Mouse (Mus musculus): ENCODE measurements around the gene Tusc2. TPM values are rescaled to one million over a fixed set of nuclear protein-coding genes. Genes with fewer than 3 reads are reported as not detected.
A peak's percentile ranks its signal among the peaks of the same experiment; 100 is the strongest.

Gene Tusc2
- polyA plus RNA-seq, 1 experiment = 32.5 TPM

GRCm38 (mm10) chr9:107526198-107527026, 36.6 kb upstream of the Tusc2 start:
- no peak overlapping the region for H3K27ac ChIP-seq (ENCODE audit: insufficient read depth, low read length)
- WGBS = 11% methylated on average over 44 of the region's 44 CpGs
- H3K27me3 ChIP-seq (ENCODE audit: control insufficient read depth, insufficient read depth, low read length) = peaks cover 7% of the 10 kb centered on the region
- TF ChIP-seq POLR2A (IDR thresholded peaks at IDR 0.05; ENCODE audit: low read depth, low read length) (no peak), CTCF (IDR thresholded peaks at IDR 0.05; ENCODE audit: extremely low read depth, insufficient read depth, insufficient read length, insufficient replicate concordance) (no peak)
- peaks cover 8% of the 10 kb centered on the region for H3K4me1 ChIP-seq (ENCODE audit: control insufficient read depth, insufficient read depth, insufficient read length)
- peak; percentile 25 to 61 for DNase-seq (ENCODE audit: low read depth in 1 of 2, low spot score in 2 of 2)
- peak overlapping the region; percentile 25; the same call in 1 of the 2 replicates for H3K4me3 ChIP-seq (ENCODE audit: extremely low read depth, insufficient read depth, insufficient read length)
- H3K36me3 ChIP-seq (ENCODE audit: control insufficient read depth, insufficient read depth, low read length) = no peaks in the 10 kb centered on the region

GRCm38 (mm10) chr9:107533791-107534407, 29.2 kb upstream of the Tusc2 start, which contains the start of gene Tmem115:
Tmem115 (plus strand) TSS chr9:107533945.
- Histone ChIP-seq H3K4me1 (ENCODE audit: control insufficient read depth, insufficient read depth, insufficient read length) (peaks cover 11% of the 10 kb centered on the region; the same call in 1 of the 2 replicates), H3K27ac (ENCODE audit: insufficient read depth, low read length) (peak within 1 kb of the TSS; percentile 84), H3K4me3 (ENCODE audit: extremely low read depth, insufficient read depth, insufficient read length) (peak within 1 kb of the TSS; percentile 85), H3K27me3 (ENCODE audit: control insufficient read depth, insufficient read depth, low read length) (no peaks in the 10 kb centered on the region), H3K36me3 (ENCODE audit: control insufficient read depth, insufficient read depth, low read length) (peaks cover 11% of the 10 kb centered on the region)
- DNase-seq (ENCODE audit: low read depth in 1 of 2, low spot score in 2 of 2) = peak; percentile 84 to 88
- TF ChIP-seq CTCF (IDR thresholded peaks at IDR 0.05; ENCODE audit: extremely low read depth, insufficient read depth, insufficient read length, insufficient replicate concordance) (no peak), POLR2A (IDR thresholded peaks at IDR 0.05; ENCODE audit: low read depth, low read length) (peak; percentile 46)
- WGBS = under 1% methylated on average over 48 of the region's 48 CpGs

- no peak for TF ChIP-seq POLR2A (IDR thresholded peaks at IDR 0.05; ENCODE audit: low read depth, low read length)
- no peak for TF ChIP-seq CTCF (IDR thresholded peaks at IDR 0.05; ENCODE audit: extremely low read depth, insufficient read depth, insufficient read length, insufficient replicate concordance)
- Histone ChIP-seq H3K4me3 (ENCODE audit: extremely low read depth, insufficient read depth, insufficient read length) (peak overlapping the region; percentile 85), H3K27me3 (ENCODE audit: control insufficient read depth, insufficient read depth, low read length) (no peaks in the 10 kb centered on the region), H3K36me3 (ENCODE audit: control insufficient read depth, insufficient read depth, low read length) (peaks cover 15% of the 10 kb centered on the region), H3K27ac (ENCODE audit: insufficient read depth, low read length) (peak overlapping the region; percentile 84), H3K4me1 (ENCODE audit: control insufficient read depth, insufficient read depth, insufficient read length) (peaks cover 11% of the 10 kb centered on the region; the same call in 1 of the 2 replicates)
- WGBS = under 1% methylated on average over 40 of the region's 40 CpGs
- DNase-seq (ENCODE audit: low read depth in 1 of 2, low spot score in 2 of 2) = no peak
Observed at GRCm38 (mm10) chr9:107534408-107535202, 28.4 kb upstream of the Tusc2 start.

GRCm38 (mm10) chr9:107538231-107538630, 24.8 kb upstream of the Tusc2 start:
- peaks cover 17% of the 10 kb centered on the region for H3K36me3 ChIP-seq (ENCODE audit: control insufficient read depth, insufficient read depth, low read length)
- TF ChIP-seq CTCF (IDR thresholded peaks at IDR 0.05; ENCODE audit: extremely low read depth, insufficient read depth, insufficient read length, insufficient replicate concordance) (no peak), POLR2A (IDR thresholded peaks at IDR 0.05; ENCODE audit: low read depth, low read length) (no peak)
- H3K4me1 ChIP-seq (ENCODE audit: control insufficient read depth, insufficient read depth, insufficient read length) = peaks cover 20% of the 10 kb centered on the region; the same call in 1 of the 2 replicates
- no peak overlapping the region for H3K4me3 ChIP-seq (ENCODE audit: extremely low read depth, insufficient read depth, insufficient read length)
- WGBS = 94% methylated on average over 7 of the region's 7 CpGs
- no peak overlapping the region for H3K27ac ChIP-seq (ENCODE audit: insufficient read depth, low read length)
- no peaks in the 10 kb centered on the region for H3K27me3 ChIP-seq (ENCODE audit: control insufficient read depth, insufficient read depth, low read length)
- no peak for DNase-seq (ENCODE audit: low read depth in 1 of 2, low spot score in 2 of 2)

GRCm38 (mm10) chr9:107538711-107539110, 24.3 kb upstream of the Tusc2 start:
- Histone ChIP-seq H3K4me3 (ENCODE audit: extremely low read depth, insufficient read depth, insufficient read length) (no peak overlapping the region), H3K27ac (ENCODE audit: insufficient read depth, low read length) (no peak overlapping the region), H3K4me1 (ENCODE audit: control insufficient read depth, insufficient read depth, insufficient read length) (peaks cover 20% of the 10 kb centered on the region; the same call in 1 of the 2 replicates), H3K36me3 (ENCODE audit: control insufficient read depth, insufficient read depth, low read length) (peaks cover 17% of the 10 kb centered on the region), H3K27me3 (ENCODE audit: control insufficient read depth, insufficient read depth, low read length) (no peaks in the 10 kb centered on the region)
- 89% methylated on average over 3 of the region's 3 CpGs for WGBS
- TF ChIP-seq CTCF (IDR thresholded peaks at IDR 0.05; ENCODE audit: extremely low read depth, insufficient read depth, insufficient read length, insufficient replicate concordance) (no peak), POLR2A (IDR thresholded peaks at IDR 0.05; ENCODE audit: low read depth, low read length) (no peak)
- no peak for DNase-seq (ENCODE audit: low read depth in 1 of 2, low spot score in 2 of 2)

GRCm38 (mm10) chr9:107539940-107540339, 23.1 kb upstream of the Tusc2 start:
- TF ChIP-seq CTCF (IDR thresholded peaks at IDR 0.05; ENCODE audit: extremely low read depth, insufficient read depth, insufficient read length, insufficient replicate concordance) (no peak), POLR2A (IDR thresholded peaks at IDR 0.05; ENCODE audit: low read depth, low read length) (no peak)
- WGBS = 96% methylated on average over 8 of the region's 8 CpGs
- peaks cover 20% of the 10 kb centered on the region; the same call in 1 of the 2 replicates for H3K4me1 ChIP-seq (ENCODE audit: control insufficient read depth, insufficient read depth, insufficient read length)

More at GRCm38 (mm10) chr9:107539940-107540339, 23.1 kb upstream of the Tusc2 start:
- no peaks in the 10 kb centered on the region for H3K27me3 ChIP-seq (ENCODE audit: control insufficient read depth, insufficient read depth, low read length)
- DNase-seq (ENCODE audit: low read depth in 1 of 2, low spot score in 2 of 2) = no peak
- no peak overlapping the region for H3K4me3 ChIP-seq (ENCODE audit: extremely low read depth, insufficient read depth, insufficient read length)
- H3K27ac ChIP-seq (ENCODE audit: insufficient read depth, low read length) = no peak overlapping the region
- peaks cover 17% of the 10 kb centered on the region for H3K36me3 ChIP-seq (ENCODE audit: control insufficient read depth, insufficient read depth, low read length)

Data from spleen, adult 2 months (tissue).